Mouse (Mus musculus) MEL (cell line): Measurements from ENCODE around the gene Mrnip. TPM values are rescaled to one million over a fixed set of nuclear protein-coding genes. Genes with fewer than 3 reads are reported as not detected.

ENCODE experiments used
- DNase-seq: peaks from one replicate; pipeline ENCODE4 v3.0.0; 2011; ENCODE audit warnings: low read depth, low spot score
- H3K27ac ChIP-seq: 2 replicates; pipeline ENCODE4 v1.5.1; 2012; ENCODE audit warnings: low read depth, mild to moderate bottlenecking, control low read depth, low read length, moderate library complexity; ENCODE audit not compliant: control insufficient read depth
- H3K27me3 ChIP-seq, 2 experiments: fragments of 150-350 bp in 1 of 2; sonication (generic) in 1 of 2; 2 replicates each; pipeline ENCODE4 v1.6.1; 2012; ENCODE audit warnings: low read length in 2 of 2, mild to moderate bottlenecking in 2 of 2, improper control_type of control experiment in 1 of 2, moderate library complexity in 1 of 2; ENCODE audit not compliant: insufficient read depth in 2 of 2, control insufficient read depth in 1 of 2
- H3K36me3 ChIP-seq, 2 experiments: 2 replicates each; pipeline ENCODE4 v1.6.1; 2012 to 2014; ENCODE audit warnings: low read length in 2 of 2, improper control_type of control experiment in 1 of 2, inconsistent platforms in 1 of 2, mild to moderate bottlenecking in 1 of 2; ENCODE audit not compliant: insufficient read depth in 2 of 2, control insufficient read depth in 1 of 2
- H3K4me1 ChIP-seq, 2 experiments: fragments of 150-350 bp in 1 of 2; sonication (generic) in 1 of 2; 2 replicates each; pipeline ENCODE4 v1.6.1; 2012; ENCODE audit warnings: low read length in 2 of 2, improper control_type of control experiment in 1 of 2, mild to moderate bottlenecking in 1 of 2; ENCODE audit not compliant: insufficient read depth in 2 of 2, control insufficient read depth in 1 of 2
- H3K4me3 ChIP-seq, 2 experiments: fragments of 150-350 bp in 1 of 2; sonication (generic) in 1 of 2; 2 replicates each; pipeline ENCODE4 v1.5.1; 2012; ENCODE audit warnings: low read depth in 2 of 2, low read length in 2 of 2, mild to moderate bottlenecking in 2 of 2, moderate library complexity in 2 of 2, control low read depth in 1 of 2, improper control_type of control experiment in 1 of 2; ENCODE audit not compliant: control insufficient read depth in 1 of 2, insufficient read depth in 1 of 2
- H3K79me2 ChIP-seq: 2 replicates; pipeline ENCODE4 v1.6.1; 2012; ENCODE audit warnings: mild to moderate bottlenecking, low read length, moderate library complexity; ENCODE audit not compliant: control insufficient read depth, poor library complexity, insufficient read depth
- H3K9ac ChIP-seq: 2 replicates; pipeline ENCODE4 v1.6.1; 2012; ENCODE audit warnings: low read depth, mild to moderate bottlenecking, control low read depth, low read length, moderate library complexity; ENCODE audit not compliant: control insufficient read depth, poor library complexity, severe bottlenecking
- H3K9me3 ChIP-seq: fragments of 150-350 bp; sonication (generic); replicated peaks from 2 replicates; pipeline ENCODE4 v1.6.1; 2012; ENCODE audit warnings: mild to moderate bottlenecking, low read length, improper control_type of control experiment, moderate library complexity; ENCODE audit not compliant: insufficient read depth
- BHLHE40 ChIP-seq: IDR thresholded peaks from 2 replicates; pipeline ENCODE4 v1.6.1; 2012; ENCODE audit warnings: low read depth, mild to moderate bottlenecking, inconsistent platforms, low read length, improper control_type of control experiment, borderline replicate concordance
- CHD1 ChIP-seq: IDR thresholded peaks from 2 replicates; pipeline ENCODE4 v1.6.1; 2012; ENCODE audit warnings: low read depth, mild to moderate bottlenecking, inconsistent platforms, low read length, improper control_type of control experiment
- CTCF ChIP-seq, 3 experiments: IDR thresholded peaks in 2 of 3; conservative IDR thresholded peaks in 1 of 3; 2 replicates each; pipeline ENCODE4 v1.5.1; 2011 to 2012; ENCODE audit warnings: low read length in 3 of 3, low read depth in 2 of 3, mild to moderate bottlenecking in 2 of 3, improper control_type of control experiment in 1 of 3, inconsistent platforms in 1 of 3, mixed read lengths in 1 of 3, moderate library complexity in 1 of 3; ENCODE audit not compliant: control insufficient read depth in 1 of 3, insufficient read depth in 1 of 3, poor library complexity in 1 of 3, severe bottlenecking in 1 of 3
- E2F4 ChIP-seq: IDR thresholded peaks from 2 replicates; pipeline ENCODE4 v1.6.1; 2011; ENCODE audit warnings: low read depth, low read length, improper control_type of control experiment, borderline replicate concordance
- EP300 ChIP-seq, 2 experiments: IDR thresholded peaks; 2 replicates each; pipeline ENCODE4 v1.6.1; 2011; ENCODE audit warnings: improper control_type of control experiment in 2 of 2, low read length in 2 of 2, low read depth in 1 of 2, mild to moderate bottlenecking in 1 of 2
- ETS1 ChIP-seq: IDR thresholded peaks from 2 replicates; pipeline ENCODE4 v1.6.1; 2012; ENCODE audit warnings: low read depth, mild to moderate bottlenecking, inconsistent platforms, low read length, improper control_type of control experiment, moderate library complexity
- GATA1 ChIP-seq: IDR thresholded peaks from 2 replicates; pipeline ENCODE4 v1.6.1; 2011; ENCODE audit warnings: low read depth, low read length, improper control_type of control experiment
- KAT2A ChIP-seq: conservative IDR thresholded peaks from 2 replicates; pipeline ENCODE4 v1.6.1; 2012; ENCODE audit warnings: low read depth, low read length, improper control_type of control experiment, inconsistent platforms
- MAX ChIP-seq: IDR thresholded peaks from 2 replicates; pipeline ENCODE4 v1.6.1; 2011; ENCODE audit warnings: low read length, improper control_type of control experiment
- MAZ ChIP-seq: IDR thresholded peaks from 2 replicates; pipeline ENCODE4 v1.6.1; 2012; ENCODE audit warnings: low read depth, mild to moderate bottlenecking, inconsistent platforms, low read length, improper control_type of control experiment
- MEF2A ChIP-seq: IDR thresholded peaks from 2 replicates; pipeline ENCODE4 v1.6.1; 2014; ENCODE audit warnings: low read depth, mild to moderate bottlenecking, inconsistent platforms, low read length, improper control_type of control experiment; ENCODE audit not compliant: poor library complexity, insufficient replicate concordance, severe bottlenecking; ENCODE audit errors: extremely low read depth
- MYC ChIP-seq: IDR thresholded peaks from 2 replicates; pipeline ENCODE4 v1.6.1; 2011; ENCODE audit warnings: low read depth, mild to moderate bottlenecking, low read length, improper control_type of control experiment, moderate library complexity
- RAD21 ChIP-seq: IDR thresholded peaks from 2 replicates; pipeline ENCODE4 v1.6.1; 2011; ENCODE audit warnings: mild to moderate bottlenecking, low read depth, low read length, improper control_type of control experiment
- TAL1 ChIP-seq: IDR thresholded peaks from 2 replicates; pipeline ENCODE4 v1.6.1; 2012; ENCODE audit warnings: mild to moderate bottlenecking, inconsistent platforms, low read length, moderate library complexity, mixed read lengths
- UBTF ChIP-seq: IDR thresholded peaks from 2 replicates; pipeline ENCODE4 v1.6.1; 2012; ENCODE audit warnings: low read depth, mild to moderate bottlenecking, inconsistent platforms, low read length, improper control_type of control experiment, moderate library complexity, borderline replicate concordance; ENCODE audit not compliant: insufficient read depth
- USF1 ChIP-seq: IDR thresholded peaks from 2 replicates; pipeline ENCODE4 v1.6.1; 2014; ENCODE audit warnings: low read depth, mild to moderate bottlenecking, inconsistent platforms, low read length, improper control_type of control experiment, moderate library complexity
- ZKSCAN1 ChIP-seq: IDR thresholded peaks from 2 replicates; pipeline ENCODE4 v1.6.1; 2012; ENCODE audit warnings: low read depth, mild to moderate bottlenecking, inconsistent platforms, low read length, improper control_type of control experiment, moderate library complexity
- polyA plus RNA-seq, 2 experiments: library from polyadenylated mRNA; stranded (reverse) in 1 of 2; unstranded in 1 of 2; fragments of >175 nt in 1 of 2; fragments of >200 nt in 1 of 2; gene quantifications; 2 replicates each; pipeline versions ENCODE4 v1.2.1 to v1.2.4; 2012; ENCODE audit warnings: low replicate concordance in 2 of 2, low read depth in 1 of 2; ENCODE audit not compliant: insufficient read length in 2 of 2, insufficient read depth in 1 of 2, missing spikeins in 1 of 2
- total RNA-seq: library from RNA; depleted of rRNA; stranded (reverse); fragments of 300-350 nt; gene quantifications from 2 replicates; pipeline ENCODE4 v1.2.3, GENCODE M21; 2012

Gene Mrnip
- total and polyA plus RNA-seq, 3 experiments = 8.6 to 10.6 TPM; not detected in 1

DNA sequence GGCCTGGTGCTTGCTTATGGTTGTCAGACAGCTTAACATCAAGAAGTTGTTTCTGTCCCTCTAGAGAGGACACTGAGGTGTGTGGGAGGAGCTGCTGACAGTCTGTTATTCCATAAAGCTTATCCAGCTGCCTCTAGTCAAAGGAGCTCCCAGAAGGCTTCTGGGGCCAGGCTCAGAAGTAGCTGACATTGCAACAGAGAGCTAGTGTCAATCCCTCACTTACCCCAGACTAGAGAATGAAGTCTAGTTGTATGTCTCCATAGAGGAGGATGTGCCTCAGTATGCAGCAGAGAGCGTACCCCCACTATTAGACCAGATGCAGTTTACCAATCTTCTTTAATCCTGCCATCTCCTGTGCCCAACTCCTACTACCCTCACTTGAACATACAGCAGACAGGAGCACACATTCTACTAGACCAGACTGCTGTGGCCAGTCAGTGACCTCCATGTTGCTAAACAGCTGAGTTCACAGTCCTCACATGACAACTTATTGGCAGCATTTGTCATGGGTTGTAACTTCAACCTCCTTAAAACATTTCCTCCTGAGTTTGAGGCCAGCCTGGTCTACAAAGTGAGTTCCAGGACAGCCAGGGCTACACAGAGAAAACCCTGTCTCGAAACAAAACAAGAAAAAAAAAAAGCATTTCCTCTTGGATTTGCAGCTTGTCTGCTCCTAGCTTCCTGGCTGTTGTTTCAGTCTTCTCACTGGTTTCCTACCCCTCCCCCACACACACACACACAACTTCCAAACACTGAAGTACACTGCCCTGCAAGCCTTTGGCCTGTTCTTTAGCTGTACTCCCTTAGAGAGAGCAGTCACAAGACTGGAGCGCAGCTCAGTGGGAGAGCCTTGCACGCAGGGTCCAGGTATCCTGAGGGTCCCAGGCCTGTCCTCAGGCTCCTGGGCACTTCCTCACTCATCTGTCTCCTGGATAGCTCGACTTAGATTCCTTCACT, 4.6 kb downstream of the Mrnip start:
- H3K9me3 ChIP-seq = no peaks in the 10 kb centered on the region
- H3K27ac ChIP-seq = no peak overlapping the region
- H3K79me2 ChIP-seq = no peaks in the 10 kb centered on the region; the same call in 1 of the 2 replicates
- H3K4me3 ChIP-seq = no peak overlapping the region
- H3K4me1 ChIP-seq = peaks cover 12 to 14% of the 10 kb centered on the region in 2 experiments
- no peak for DNase-seq
- no peak overlapping the region for H3K9ac ChIP-seq
- H3K36me3 ChIP-seq = peaks cover 0 to 7% of the 10 kb centered on the region in 2 experiments; a peak in 2 of 4 replicates
- TF ChIP-seq MAZ = no peak
- TF ChIP-seq MYC = no peak
- no peak for TF ChIP-seq MEF2A
- no peak for TF ChIP-seq KAT2A
- TF ChIP-seq MAX = no peak
- no peak for TF ChIP-seq TAL1
- TF ChIP-seq USF1 = no peak
- no peak for TF ChIP-seq GATA1
- TF ChIP-seq UBTF = no peak
- TF ChIP-seq EP300 (IDR thresholded peaks at IDR 0.05; ENCODE audit: low read depth in 1 of 2, low read length in 2 of 2) = no peak
- TF ChIP-seq CHD1 = no peak
- no peak for TF ChIP-seq ETS1
- TF ChIP-seq RAD21 = no peak
- TF ChIP-seq ZKSCAN1 = no peak
- no peak for TF ChIP-seq E2F4
- TF ChIP-seq CTCF (IDR thresholded peaks at IDR 0.05 in 2 of 3, conservative IDR thresholded peaks at IDR 0.05 in 1 of 3; ENCODE audit: control insufficient read depth in 1 of 3, insufficient read depth in 1 of 3, low read depth in 2 of 3, low read length in 3 of 3, poor library complexity in 1 of 3, severe bottlenecking in 1 of 3) = no peak
- TF ChIP-seq BHLHE40 = no peak
- TF ChIP-seq, all 39 proteins: peak for 0
- no peaks in the 10 kb centered on the region for H3K27me3 ChIP-seq
